Mouse (Mus musculus) ES-Bruce4 (cell line): ENCODE measurements at regions not wholly inside any gene's neighbourhood (a gene's known extent, or its start where the extent isn't known, plus 50 kb on each side); places are given as distances from the start of the nearest gene placed in this dataset.

Source experiments
- CTCF ChIP-seq: IDR thresholded peaks from one replicate; pipeline ENCODE4 v1.8.1; 2011; ENCODE audit warnings: low read depth, low read length
- EP300 ChIP-seq: IDR thresholded peaks from 2 replicates; pipeline ENCODE4 v1.6.1; 2011; ENCODE audit warnings: low read depth, low read length; ENCODE audit not compliant: insufficient read depth
- POLR2A ChIP-seq: IDR thresholded peaks from one replicate; pipeline ENCODE4 v1.8.1; 2011; ENCODE audit warnings: low read length; ENCODE audit not compliant: insufficient read depth

- TF ChIP-seq POLR2A, result no peak
- no peak for TF ChIP-seq CTCF
- TF ChIP-seq EP300, result no peak
These were observed 125.2 kb upstream of the Sgk1 start for GRCm38 (mm10) chr10:21756811-21757210.
